ENCODE assay signal across 10 mouse cellular contexts in the genomic region with DNA sequence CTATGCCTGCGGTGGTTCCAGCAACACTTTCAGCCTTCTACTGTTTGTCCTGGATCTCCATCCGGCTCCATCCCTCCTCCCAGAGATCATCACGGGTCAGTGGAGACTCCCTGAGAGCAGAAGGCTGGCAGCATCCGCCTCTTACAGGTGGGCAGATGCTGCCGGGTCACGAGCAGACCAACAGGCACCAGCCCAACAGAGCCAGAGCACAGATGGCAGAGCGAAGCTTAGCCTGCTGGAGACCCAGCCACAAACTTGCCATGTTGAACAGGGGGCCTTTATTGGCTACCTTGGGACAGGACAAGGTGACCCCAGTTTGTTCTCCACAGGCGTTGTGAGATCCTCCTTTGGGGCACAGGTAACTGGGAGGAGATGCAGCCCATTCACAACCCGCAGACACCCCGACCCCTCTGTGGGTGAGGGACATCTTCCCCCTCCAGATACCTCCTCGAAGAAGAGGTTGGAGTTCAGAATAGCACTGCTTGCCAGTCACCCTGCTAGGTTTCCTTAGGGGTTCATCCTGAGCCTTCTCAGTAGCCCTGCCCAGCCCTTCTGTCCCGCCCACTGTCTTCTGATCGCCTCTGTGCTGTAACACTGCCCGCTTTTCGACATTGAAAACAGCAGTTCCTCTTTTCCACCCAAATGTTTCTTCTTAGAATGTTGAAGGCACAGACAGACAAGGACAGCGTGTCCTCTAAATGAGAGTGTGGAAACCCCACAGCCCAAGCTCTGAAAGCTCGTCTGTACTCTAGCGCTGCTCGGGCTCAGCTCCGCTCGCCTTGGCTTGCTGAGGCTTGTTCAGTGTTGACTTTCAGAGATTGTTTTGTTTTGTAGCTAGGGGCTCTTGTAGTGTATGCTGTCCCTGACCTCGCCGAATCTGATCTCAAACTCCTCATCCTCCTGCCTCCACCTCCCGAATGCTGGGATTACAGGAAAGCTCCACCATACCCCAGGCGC. TPM values are rescaled to one million over a fixed set of nuclear protein-coding genes. Genes with fewer than 3 reads are reported as not detected.
DNase-seq lines count a peak whose midpoint lies in the region; ATAC-seq and TF ChIP-seq lines count a peak whose summit lies in the region.
"Had no signal": no experiment of that assay in that cellular context is flagged by ENCODE, and none has a peak within 500 bp of the region (broad histone marks: within the 10 kb centered on the region; RNA-seq: fewer than 3 reads in every experiment).

No protein-coding gene starts in this region.

- no peak for TF ChIP-seq POLR2A in bone marrow, adult 2 months (IDR thresholded peaks at IDR 0.05; ENCODE audit: borderline replicate concordance, control insufficient read depth, low read depth, low read length)

- H3K9me3 ChIP-seq in hindbrain, postnatal 0 days (ENCODE audit: low read length) = no peaks in the 10 kb centered on the region
- no peaks in the 10 kb centered on the region for H3K9me3 ChIP-seq in hindbrain, embryonic 13.5 days
- no peaks in the 10 kb centered on the region for H3K9me3 ChIP-seq in stomach, postnatal 0 days (ENCODE audit: control insufficient read depth, low read length)
- H3K9me3 ChIP-seq: forebrain, embryonic 10.5 days had no signal

- peak; percentile 33; the same call in 1 of the 2 replicates for ATAC-seq in hindbrain, postnatal 0 days
- ATAC-seq in hindbrain, embryonic 13.5 days (ENCODE audit: low FRiP score) = no peak
- ATAC-seq in granulocyte monocyte progenitor cell, adult 5-6 weeks (replicated peaks; ENCODE audit: poor library complexity, severe bottlenecking) = peak; percentile 88
- no peak for ATAC-seq in stomach, postnatal 0 days (ENCODE audit: low FRiP score, low TSS enrichment)

- 0 out of 2 replicates have a peak, but pooled peaks cover 7% of the 10 kb centered on the region for H3K4me1 ChIP-seq in hindbrain, postnatal 0 days (ENCODE audit: insufficient read depth, low read length)
- H3K4me1 ChIP-seq in hindbrain, embryonic 13.5 days (replicated peaks) = peaks cover 76% of the 10 kb centered on the region
- no peaks in the 10 kb centered on the region for H3K4me1 ChIP-seq in bone marrow, adult 2 months (ENCODE audit: control insufficient read depth, insufficient read depth, low read length)
- no peaks in the 10 kb centered on the region for H3K4me1 ChIP-seq in stomach, postnatal 0 days (replicated peaks; ENCODE audit: control insufficient read depth, insufficient read depth)

- no peaks in the 10 kb centered on the region for H3K27me3 ChIP-seq in hindbrain, postnatal 0 days (ENCODE audit: insufficient read depth, low read length)
- H3K27me3 ChIP-seq in hindbrain, embryonic 13.5 days = peaks cover 19% of the 10 kb centered on the region
- no peaks in the 10 kb centered on the region for H3K27me3 ChIP-seq in stomach, postnatal 0 days (ENCODE audit: control insufficient read depth, insufficient read depth, low read length)

- H3K4me2 ChIP-seq in hindbrain, postnatal 0 days (ENCODE audit: low read depth, low read length) = no peak overlapping the region
- H3K4me2 ChIP-seq in hindbrain, embryonic 13.5 days = no peak overlapping the region
- no peak overlapping the region for H3K4me2 ChIP-seq in stomach, postnatal 0 days (replicated peaks; ENCODE audit: low read depth)

- no peak overlapping the region for H3K9ac ChIP-seq in hindbrain, postnatal 0 days (replicated peaks; ENCODE audit: low read length)
- H3K9ac ChIP-seq in hindbrain, embryonic 13.5 days = no peak overlapping the region
- no peak overlapping the region for H3K9ac ChIP-seq in stomach, postnatal 0 days (ENCODE audit: low read length)

- H3K36me3 ChIP-seq in hindbrain, postnatal 0 days (ENCODE audit: insufficient read depth, low read length) = peaks cover 13% of the 10 kb centered on the region
- H3K36me3 ChIP-seq in hindbrain, embryonic 13.5 days = peaks cover 40% of the 10 kb centered on the region
- peaks cover 11% of the 10 kb centered on the region for H3K36me3 ChIP-seq in stomach, postnatal 0 days (ENCODE audit: control insufficient read depth, insufficient read depth, low read length)

- no peak overlapping the region for H3K4me3 ChIP-seq in hindbrain, postnatal 0 days (ENCODE audit: low read length)
- no peak overlapping the region for H3K4me3 ChIP-seq in hindbrain, embryonic 13.5 days
- H3K4me3 ChIP-seq in bone marrow, adult 2 months (replicated peaks; ENCODE audit: control insufficient read depth, low read depth, low read length) = no peak overlapping the region
- H3K4me3 ChIP-seq in stomach, postnatal 0 days (ENCODE audit: low read depth, low read length) = no peak overlapping the region
- H3K4me3 ChIP-seq: forebrain, embryonic 10.5 days had no signal

- TF ChIP-seq CTCF in hindbrain, postnatal 0 days (IDR thresholded peaks at IDR 0.05; ENCODE audit: low read depth) = no peak
- no peak for TF ChIP-seq CTCF in bone marrow, adult 2 months (IDR thresholded peaks at IDR 0.05; ENCODE audit: control insufficient read depth, insufficient read depth, low read length)
- TF ChIP-seq CTCF in stomach, postnatal 0 days (IDR thresholded peaks at IDR 0.05; ENCODE audit: low read depth) = no peak

- peak overlapping the region; percentile 15; the same call in 1 of the 2 replicates for H3K27ac ChIP-seq in hindbrain, postnatal 0 days
- no peak overlapping the region for H3K27ac ChIP-seq in hindbrain, embryonic 13.5 days
- peak overlapping the region; percentile 72 for H3K27ac ChIP-seq in bone marrow, adult 2 months (ENCODE audit: control insufficient read depth, insufficient read depth, low read depth, low read length, poor library complexity)
- H3K27ac ChIP-seq in stomach, postnatal 0 days (replicated peaks) = no peak overlapping the region
- H3K27ac ChIP-seq: forebrain, embryonic 10.5 days had no signal

- no peak for DNase-seq in hindbrain, postnatal 0 days (ENCODE audit: low spot score)
- peak; percentile 42 for DNase-seq in A20 (ENCODE audit: low read depth, low spot score)
- no peak for DNase-seq in urinary bladder, adult 2 months (ENCODE audit: low spot score)
- no peak for DNase-seq in stomach, postnatal 0 days (ENCODE audit: low spot score)
- DNase-seq: heart, postnatal 36 days had no signal

- no peak for TF ChIP-seq EP300 in stomach, postnatal 0 days (optimal IDR thresholded peaks at IDR 0.05)

- 68% methylated on average over 25 of the region's 25 CpGs for WGBS in hindbrain, postnatal 0 days
- 76% methylated on average over 25 of the region's 25 CpGs for WGBS in hindbrain, embryonic 13.5 days
- WGBS in bone marrow, adult 2 months = 54% methylated on average over 25 of the region's 25 CpGs
- 73% methylated on average over 25 of the region's 25 CpGs for WGBS in stomach, postnatal 0 days

RNA-seq across cellular contexts. Expression of gene Nat9, which starts 21.4 kb away (rescaled TPM):
- total RNA-seq in hindbrain, postnatal 0 days (2014; rRNA removed) = 17.3 and 27.8 TPM in 2 replicates
- polyA plus RNA-seq in hindbrain, postnatal 0 days (2015; fragmentation: Nextera tagmentation; extraction: Ambion mirVana) = 17.3 and 22.2 TPM in 2 replicates
- 21.5 and 22.0 TPM in 2 replicates for polyA plus RNA-seq in hindbrain, embryonic 13.5 days (2015; fragmentation: Nextera tagmentation; extraction: Ambion mirVana)
- polyA plus RNA-seq in bone marrow, adult 2 months (2011; ENCODE audit: insufficient read depth, insufficient read length, low replicate concordance, missing spikeins) = 19.4 and 24.2 TPM in 2 replicates
- total RNA-seq in granulocyte monocyte progenitor cell, adult 5-6 weeks (2014; fragmentation: Nextera tagmentation) = 27.1 and 27.5 TPM in 2 replicates
- total RNA-seq in granulocyte monocyte progenitor cell, adult 5-6 weeks (2017) = 21.3 and 28.0 TPM in 2 replicates
- 27.5 and 32.2 TPM in 2 replicates for polyA plus RNA-seq in urinary bladder, adult 2 months (2012; rRNA removed)
- 17.7 and 18.1 TPM in 2 replicates for polyA plus RNA-seq in stomach, postnatal 0 days (2015; fragmentation: Nextera tagmentation; extraction: Ambion mirVana)

RNA-seq across cellular contexts. Expression of gene Tmem104, which starts 21.8 kb away (rescaled TPM):
- total RNA-seq in hindbrain, postnatal 0 days (2014; rRNA removed) = 6.4 and 11.1 TPM in 2 replicates
- 10.1 and 13.5 TPM in 2 replicates for polyA plus RNA-seq in hindbrain, postnatal 0 days (2015; fragmentation: Nextera tagmentation; extraction: Ambion mirVana)
- 11.2 and 12.1 TPM in 2 replicates for polyA plus RNA-seq in hindbrain, embryonic 13.5 days (2015; fragmentation: Nextera tagmentation; extraction: Ambion mirVana)
- polyA plus RNA-seq in bone marrow, adult 2 months (2011; ENCODE audit: insufficient read depth, insufficient read length, low replicate concordance, missing spikeins) = 3.1 and 5.8 TPM in 2 replicates
- total RNA-seq in granulocyte monocyte progenitor cell, adult 5-6 weeks (2014; fragmentation: Nextera tagmentation) = 11.5 and 12.8 TPM in 2 replicates
- total RNA-seq in granulocyte monocyte progenitor cell, adult 5-6 weeks (2017) = 2.4 and 3.6 TPM in 2 replicates
- 7.0 and 9.4 TPM in 2 replicates for polyA plus RNA-seq in urinary bladder, adult 2 months (2012; rRNA removed)
- polyA plus RNA-seq in stomach, postnatal 0 days (2015; fragmentation: Nextera tagmentation; extraction: Ambion mirVana) = 6.3 and 8.2 TPM in 2 replicates

RNA-seq across cellular contexts. Expression of gene Slc9a3r1, which starts 45.9 kb away (rescaled TPM):
- total RNA-seq in hindbrain, postnatal 0 days (2014; rRNA removed) = 72.6 and 76.9 TPM in 2 replicates
- polyA plus RNA-seq in hindbrain, postnatal 0 days (2015; fragmentation: Nextera tagmentation; extraction: Ambion mirVana) = 91.8 and 98.2 TPM in 2 replicates
- 42.2 and 55.2 TPM in 2 replicates for polyA plus RNA-seq in hindbrain, embryonic 13.5 days (2015; fragmentation: Nextera tagmentation; extraction: Ambion mirVana)
- polyA plus RNA-seq in bone marrow, adult 2 months (2011; ENCODE audit: insufficient read depth, insufficient read length, low replicate concordance, missing spikeins) = 21.9 and 51.0 TPM in 2 replicates
- 37.4 and 55.9 TPM in 2 replicates for total RNA-seq in granulocyte monocyte progenitor cell, adult 5-6 weeks (2014; fragmentation: Nextera tagmentation)
- total RNA-seq in granulocyte monocyte progenitor cell, adult 5-6 weeks (2017) = 48.2 and 50.3 TPM in 2 replicates
- polyA plus RNA-seq in urinary bladder, adult 2 months (2012; rRNA removed) = 67.7 and 76.3 TPM in 2 replicates
- 104 and 109 TPM in 2 replicates for polyA plus RNA-seq in stomach, postnatal 0 days (2015; fragmentation: Nextera tagmentation; extraction: Ambion mirVana)

RNA-seq across cellular contexts. Expression of gene Grin2c, which starts 58.0 kb away (rescaled TPM):
- total RNA-seq in hindbrain, postnatal 0 days (2014; rRNA removed) = 6.9 and 7.1 TPM in 2 replicates
- polyA plus RNA-seq in hindbrain, postnatal 0 days (2015; fragmentation: Nextera tagmentation; extraction: Ambion mirVana) = 1.0 and 1.1 TPM in 2 replicates
- 0.22 TPM in 2 replicates for polyA plus RNA-seq in hindbrain, embryonic 13.5 days (2015; fragmentation: Nextera tagmentation; extraction: Ambion mirVana)
- not detected in 2 replicates for polyA plus RNA-seq in bone marrow, adult 2 months (2011; ENCODE audit: insufficient read depth, insufficient read length, low replicate concordance, missing spikeins)
- total RNA-seq in granulocyte monocyte progenitor cell, adult 5-6 weeks (2014; fragmentation: Nextera tagmentation) = not detected in 2 replicates
- not detected in 2 replicates for total RNA-seq in granulocyte monocyte progenitor cell, adult 5-6 weeks (2017)
- polyA plus RNA-seq in urinary bladder, adult 2 months (2012; rRNA removed) = 0.74 and 1.0 TPM in 2 replicates
- not detected in 2 replicates for polyA plus RNA-seq in stomach, postnatal 0 days (2015; fragmentation: Nextera tagmentation; extraction: Ambion mirVana)
- polyA plus RNA-seq: forebrain, embryonic 10.5 days; kidney, embryonic 16.5 days had no signal

Comparison
In these comparisons a context has a peak if more than half of its experiments do, and no peak if none do; other contexts are left out.
1. ATAC-seq: peak in hindbrain, postnatal 0 days (single experiment) and granulocyte monocyte progenitor cell, adult 5-6 weeks (single experiment); none in hindbrain, embryonic 13.5 days (single experiment) and stomach, postnatal 0 days (single experiment).
2. H3K27ac ChIP-seq: peak in hindbrain, postnatal 0 days (single experiment) and bone marrow, adult 2 months (single experiment); none in hindbrain, embryonic 13.5 days (single experiment) and stomach, postnatal 0 days (single experiment).